Mouse (Mus musculus) olfactory bulb, adult 2 months (tissue): ENCODE results near the gene Phgr1. TPM values are rescaled to one million over a fixed set of nuclear protein-coding genes. Genes with fewer than 3 reads are reported as not detected.

ENCODE experiments used
- H3K27ac ChIP-seq: fragments of 200-500 bp; 2 replicates; pipeline ENCODE4 v1.5.1; 2012; ENCODE audit warnings: low read depth, low read length; ENCODE audit not compliant: insufficient read depth
- H3K4me1 ChIP-seq: fragments of 200-500 bp; 2 replicates; pipeline ENCODE4 v1.6.1; 2012; ENCODE audit warnings: low read length; ENCODE audit not compliant: control insufficient read depth, insufficient read depth
- H3K4me3 ChIP-seq: fragments of 200-500 bp; 2 replicates; pipeline ENCODE4 v1.5.1; 2012; ENCODE audit warnings: mild to moderate bottlenecking, low read depth, low read length, moderate library complexity; ENCODE audit not compliant: insufficient read depth
- CTCF ChIP-seq: fragments of 200-500 bp; IDR thresholded peaks from 2 replicates; pipeline ENCODE4 v1.5.1; 2012; ENCODE audit warnings: low read depth, mild to moderate bottlenecking, low read length, moderate library complexity; ENCODE audit not compliant: insufficient read depth
- POLR2A ChIP-seq: fragments of 200-500 bp; IDR thresholded peaks from 2 replicates; pipeline ENCODE4 v1.6.1; 2012; ENCODE audit warnings: mild to moderate bottlenecking, low read depth, low read length, moderate library complexity; ENCODE audit not compliant: insufficient read depth
- WGBS: fragments of 180-500 bp; shearing (Covaris S2); methylation state at CpG from one replicate; pipeline ENCODE4 v1.1.7; 2018; 5-methylcytosine and 5-hydroxymethylcytosine counted together
- polyA plus RNA-seq: library from polyadenylated mRNA; stranded (reverse); fragments of >200 nt; gene quantifications from 2 replicates; pipeline ENCODE4 v1.2.4, GENCODE M21; 2012; ENCODE audit warnings: low replicate concordance; ENCODE audit not compliant: missing spikeins, insufficient read depth, insufficient read length

The Phgr1 gene
- polyA plus RNA-seq, 1 experiment: not detected

GRCm38 (mm10) chr2:118749341-118749884 lies 23.2 kb upstream of the Phgr1 start:
- Histone ChIP-seq H3K4me1 (peaks cover 35% of the 10 kb centered on the region), H3K4me3 (peak overlapping the region; percentile 19), H3K27ac (peak overlapping the region; percentile 92)
- 24% methylated on average over 10 of the region's 10 CpGs for WGBS
- TF ChIP-seq POLR2A: no peak

- H3K4me3 ChIP-seq: no peak overlapping the region; the same call in 1 of the 2 replicates
- 36% methylated on average over 8 of the region's 8 CpGs for WGBS
- peak overlapping the region; percentile 92 for H3K27ac ChIP-seq
- H3K4me1 ChIP-seq: peaks cover 31% of the 10 kb centered on the region
- no peak for TF ChIP-seq POLR2A
Observed at GRCm38 (mm10) chr2:118750476-118750875, 22.1 kb upstream of the Phgr1 start.

- Histone ChIP-seq H3K27ac (no peak overlapping the region), H3K4me3 (no peak overlapping the region), H3K4me1 (peaks cover 39% of the 10 kb centered on the region)
- WGBS: 75% methylated on average over 16 of the region's 16 CpGs
- TF ChIP-seq CTCF: no peak
Observed at GRCm38 (mm10) chr2:118751896-118752791, 20.4 kb upstream of the Phgr1 start.

GRCm38 (mm10) chr2:118752792-118753108 lies 19.8 kb upstream of the Phgr1 start:
- TF ChIP-seq POLR2A: no peak
- no peak for TF ChIP-seq CTCF
- Histone ChIP-seq H3K27ac (no peak overlapping the region), H3K4me1 (peaks cover 38% of the 10 kb centered on the region), H3K4me3 (no peak overlapping the region)
- WGBS: 85% methylated on average over 4 of the region's 4 CpGs

- H3K27ac ChIP-seq: no peak overlapping the region
- TF ChIP-seq CTCF: no peak
- TF ChIP-seq POLR2A: no peak
- WGBS: 96% methylated on average over 5 of the region's 5 CpGs
- H3K4me3 ChIP-seq: no peak overlapping the region
- peaks cover 37% of the 10 kb centered on the region for H3K4me1 ChIP-seq
Observed at GRCm38 (mm10) chr2:118754143-118754542, 18.4 kb upstream of the Phgr1 start.

GRCm38 (mm10) chr2:118755407-118755806 lies 17.2 kb upstream of the Phgr1 start:
- H3K4me1 ChIP-seq: peaks cover 37% of the 10 kb centered on the region
- 88% methylated on average over 6 of the region's 6 CpGs for WGBS
- no peak overlapping the region for H3K4me3 ChIP-seq
- H3K27ac ChIP-seq: no peak overlapping the region
- TF ChIP-seq CTCF (no peak), POLR2A (no peak)

GRCm38 (mm10) chr2:118756103-118756502 lies 16.5 kb upstream of the Phgr1 start:
- Histone ChIP-seq H3K27ac (no peak overlapping the region), H3K4me3 (no peak overlapping the region), H3K4me1 (peaks cover 39% of the 10 kb centered on the region)
- TF ChIP-seq CTCF (no peak), POLR2A (no peak)
- 55% methylated on average over 4 of the region's 4 CpGs for WGBS

- 25% methylated on average over 8 of the region's 8 CpGs for WGBS
- H3K27ac ChIP-seq: no peak overlapping the region
Observed at GRCm38 (mm10) chr2:118759828-118760227, 12.7 kb upstream of the Phgr1 start.

GRCm38 (mm10) chr2:118760311-118761025 lies 12.1 kb upstream of the Phgr1 start:
- Histone ChIP-seq H3K4me3 (no peak overlapping the region), H3K4me1 (peaks cover 58% of the 10 kb centered on the region), H3K27ac (0 out of 2 replicates have a peak overlapping the region, but pooled peaks have one; percentile 98)
- TF ChIP-seq CTCF (no peak), POLR2A (no peak)
- WGBS: 81% methylated on average over 11 of the region's 11 CpGs

More at GRCm38 (mm10) chr2:118759828-118760227, 12.7 kb upstream of the Phgr1 start:
- Histone ChIP-seq H3K4me1 (peaks cover 58% of the 10 kb centered on the region), H3K4me3 (no peak overlapping the region)
- no peak for TF ChIP-seq CTCF
- TF ChIP-seq POLR2A: no peak
